Mouse (Mus musculus) intestine, postnatal 0 days (tissue): ENCODE measurements at regions not wholly inside any gene's neighbourhood (a gene's known extent, or its start where the extent isn't known, plus 50 kb on each side); places are given as distances from the start of the nearest gene placed in this dataset.
A peak's percentile ranks its signal among the peaks of the same experiment; 100 is the strongest.

Experiments
- ATAC-seq: fragments of 200-750 bp; cut with Nextera tagmentation; 2 replicates; pipeline ENCODE4 v1.8.0; 2017; ENCODE audit warnings: mild to moderate bottlenecking, moderate TSS enrichment, moderate library complexity
- H3K27ac ChIP-seq: fragments of 300-500 bp; sonication (generic); 2 replicates; pipeline ENCODE4 v1.5.1; 2014; ENCODE audit warnings: mild to moderate bottlenecking, low read depth, low read length, moderate library complexity
- H3K27me3 ChIP-seq: fragments of 300-500 bp; sonication (generic); replicated peaks from 2 replicates; pipeline ENCODE4 v1.6.1; 2014; ENCODE audit warnings: low read length, mixed read lengths; ENCODE audit not compliant: control insufficient read depth, insufficient read depth
- H3K36me3 ChIP-seq: fragments of 300-500 bp; sonication (generic); 2 replicates; pipeline ENCODE4 v1.6.1; 2014; ENCODE audit warnings: mild to moderate bottlenecking, moderate library complexity; ENCODE audit not compliant: control insufficient read depth, insufficient read depth
- H3K4me1 ChIP-seq: fragments of 300-500 bp; sonication (generic); replicated peaks from 2 replicates; pipeline ENCODE4 v1.6.1; 2014; ENCODE audit warnings: antibody characterized with exemption, low read length, mixed read lengths; ENCODE audit not compliant: control insufficient read depth, insufficient read depth
- H3K4me2 ChIP-seq: fragments of 300-500 bp; sonication (generic); replicated peaks from 2 replicates; pipeline ENCODE4 v1.6.1; 2014; ENCODE audit warnings: low read depth, mild to moderate bottlenecking, moderate library complexity
- H3K4me3 ChIP-seq: fragments of 300-500 bp; sonication (generic); 2 replicates; pipeline ENCODE4 v1.5.1; 2014; ENCODE audit warnings: low read depth, low read length
- H3K9ac ChIP-seq: fragments of 300-500 bp; sonication (generic); 2 replicates; pipeline ENCODE4 v1.6.1; 2014; ENCODE audit warnings: mild to moderate bottlenecking, low read depth, low read length
- H3K9me3 ChIP-seq: fragments of 300-500 bp; sonication (generic); 2 replicates; pipeline ENCODE4 v1.6.1; 2016; ENCODE audit warnings: mixed run types; ENCODE audit not compliant: control insufficient read depth
- CTCF ChIP-seq: sonication (generic); IDR thresholded peaks from 2 replicates; pipeline ENCODE4 v1.5.1; 2016; ENCODE audit warnings: low read depth, mild to moderate bottlenecking, control low read depth, antibody characterized with exemption, moderate library complexity
- whole genome bisulfite sequencing: fragments of 180-500 bp; shearing (Covaris S2); extraction: QIAGEN DNeasy Blood & Tissue Kit; methylation state at CpG from one replicate; pipeline ENCODE4 v1.1.7; 2014; 5-methylcytosine and 5-hydroxymethylcytosine counted together

DNA sequence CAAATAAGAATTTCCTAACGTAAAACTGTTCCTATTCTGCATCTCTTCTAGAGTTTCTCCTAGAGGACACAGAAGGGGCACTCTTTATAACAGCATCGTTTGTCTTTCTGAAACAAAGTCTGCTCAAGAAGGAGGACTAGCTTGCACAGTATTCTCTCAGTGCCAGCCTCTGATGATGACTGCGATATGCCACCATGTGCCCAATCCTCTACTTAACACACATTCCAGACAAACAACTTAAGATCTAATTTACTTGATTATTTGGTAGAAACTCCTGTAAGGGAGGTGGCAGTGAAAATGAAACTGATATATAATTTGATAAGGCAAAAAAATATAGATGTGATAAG, 139.9 kb downstream of the Klf6 start:
- Histone ChIP-seq H3K27ac (no peak overlapping the region), H3K4me2 (peak overlapping the region; percentile 27), H3K9ac (no peak overlapping the region), H3K9me3 (no peaks in the 10 kb centered on the region), H3K36me3 (no peaks in the 10 kb centered on the region), H3K4me3 (no peak overlapping the region), H3K4me1 (no peaks in the 10 kb centered on the region), H3K27me3 (no peaks in the 10 kb centered on the region)
- WGBS = 42% methylated on average over 3 of the region's 3 CpGs
- no peak for TF ChIP-seq CTCF
- no peak for ATAC-seq

GRCm38 (mm10) chr13:6005901-6006300, 144.6 kb downstream of the Klf6 start:
- Histone ChIP-seq H3K9me3 (no peaks in the 10 kb centered on the region), H3K36me3 (no peaks in the 10 kb centered on the region), H3K4me2 (no peak overlapping the region), H3K4me1 (no peaks in the 10 kb centered on the region), H3K27me3 (no peaks in the 10 kb centered on the region), H3K27ac (no peak overlapping the region), H3K9ac (no peak overlapping the region), H3K4me3 (no peak overlapping the region)
- 94% methylated on average over 6 of the region's 6 CpGs for WGBS
- ATAC-seq = no peak
- no peak for TF ChIP-seq CTCF

- Histone ChIP-seq H3K4me1 (no peaks in the 10 kb centered on the region), H3K4me3 (no peak overlapping the region), H3K36me3 (no peaks in the 10 kb centered on the region), H3K9ac (no peak overlapping the region), H3K4me2 (no peak overlapping the region), H3K9me3 (no peaks in the 10 kb centered on the region), H3K27me3 (no peaks in the 10 kb centered on the region), H3K27ac (no peak overlapping the region)
- 63% methylated on average over 1 of the region's 1 CpGs for WGBS
- no peak for TF ChIP-seq CTCF
- no peak for ATAC-seq
These were observed 148.4 kb downstream of the Klf6 start for GRCm38 (mm10) chr13:6009671-6010070.

DNA sequence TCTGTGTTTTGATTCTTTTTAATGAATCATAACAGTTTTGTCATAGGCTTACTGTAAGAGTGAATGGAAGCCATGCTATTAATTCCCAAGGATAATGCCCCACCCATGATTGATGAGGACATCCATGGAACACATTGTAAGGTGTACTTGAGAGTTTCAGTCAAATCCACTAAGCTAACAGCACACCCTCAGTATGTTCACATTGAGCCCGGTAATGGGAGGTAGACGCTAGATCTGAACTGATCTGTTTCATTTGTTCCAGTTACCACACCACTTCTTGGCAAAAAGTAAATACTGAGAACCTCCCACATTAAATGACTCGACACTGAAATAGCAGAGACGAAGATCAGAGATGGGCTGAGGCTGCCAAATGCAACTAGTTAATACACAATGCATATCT, 165.9 kb downstream of the Klf6 start:
- no peaks in the 10 kb centered on the region for H3K36me3 ChIP-seq
- H3K27me3 ChIP-seq = no peaks in the 10 kb centered on the region
- no peak overlapping the region for H3K4me3 ChIP-seq
- H3K4me1 ChIP-seq = peaks cover 2% of the 10 kb centered on the region; the same call in 1 of the 2 replicates
- no peak overlapping the region for H3K4me2 ChIP-seq
- no peak for TF ChIP-seq CTCF
- H3K9ac ChIP-seq = no peak overlapping the region
- WGBS = 78% methylated on average over 4 of the region's 4 CpGs
- no peak for ATAC-seq
- no peaks in the 10 kb centered on the region for H3K9me3 ChIP-seq
- no peak overlapping the region for H3K27ac ChIP-seq

DNA sequence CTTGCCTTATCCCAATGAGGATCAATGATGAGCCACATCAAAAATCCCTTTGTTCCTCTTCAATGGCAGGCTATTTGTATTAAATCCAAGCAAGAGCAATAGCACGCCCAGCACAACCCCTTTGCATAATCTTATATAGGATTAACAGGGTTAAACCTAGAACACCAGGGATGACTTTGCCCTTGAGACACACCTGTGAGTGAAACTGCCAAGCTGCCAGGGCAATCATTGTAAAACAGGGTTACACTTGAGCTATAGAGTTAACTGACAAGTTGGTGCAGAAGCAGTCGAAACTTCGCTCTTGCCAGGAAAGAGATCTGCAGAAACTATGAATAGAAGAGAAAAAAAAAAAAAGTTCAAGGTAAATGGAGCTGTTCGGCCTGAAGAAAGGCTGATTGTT, 167.6 kb downstream of the Klf6 start:
- Histone ChIP-seq H3K9me3 (no peaks in the 10 kb centered on the region), H3K36me3 (no peaks in the 10 kb centered on the region), H3K27ac (no peak overlapping the region), H3K27me3 (no peaks in the 10 kb centered on the region), H3K4me2 (no peak overlapping the region), H3K4me1 (peaks cover 2% of the 10 kb centered on the region; the same call in 1 of the 2 replicates), H3K4me3 (no peak overlapping the region), H3K9ac (no peak overlapping the region)
- 38% methylated on average over 4 of the region's 4 CpGs for WGBS
- peak; percentile 82 for ATAC-seq
- no peak for TF ChIP-seq CTCF

DNA sequence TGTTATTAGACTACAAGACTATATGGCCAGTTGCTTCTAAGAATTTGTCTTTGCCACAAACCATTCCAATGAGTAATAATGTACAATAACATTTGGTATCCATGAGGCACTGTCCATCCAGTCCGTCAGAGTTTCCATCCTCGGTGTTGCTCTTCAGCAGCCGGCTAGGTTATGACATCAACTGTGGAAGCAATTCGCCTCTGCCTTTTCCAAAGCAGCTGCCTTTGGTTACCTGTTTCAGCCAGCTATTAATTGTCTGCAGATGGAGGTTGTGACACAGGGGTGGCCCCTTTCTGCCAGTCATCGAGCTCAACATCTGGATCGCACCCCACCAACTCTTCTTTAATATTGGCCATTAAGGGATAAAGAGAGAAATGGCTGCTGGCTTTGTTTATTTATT, 168.2 kb downstream of the Klf6 start:
- H3K27me3 ChIP-seq = no peaks in the 10 kb centered on the region
- no peak overlapping the region for H3K4me2 ChIP-seq
- WGBS = 67% methylated on average over 6 of the region's 6 CpGs
- TF ChIP-seq CTCF = no peak
- peaks cover 2% of the 10 kb centered on the region; the same call in 1 of the 2 replicates for H3K4me1 ChIP-seq
- no peak overlapping the region for H3K4me3 ChIP-seq
- no peaks in the 10 kb centered on the region for H3K36me3 ChIP-seq
- ATAC-seq = no peak; the same call in 1 of the 2 replicates
- no peak overlapping the region for H3K27ac ChIP-seq
- H3K9me3 ChIP-seq = no peaks in the 10 kb centered on the region
- H3K9ac ChIP-seq = no peak overlapping the region

GRCm38 (mm10) chr13:6030128-6030527, 168.8 kb downstream of the Klf6 start:
- Histone ChIP-seq H3K4me3 (no peak overlapping the region), H3K36me3 (no peaks in the 10 kb centered on the region), H3K4me1 (peaks cover 2% of the 10 kb centered on the region; the same call in 1 of the 2 replicates), H3K27me3 (no peaks in the 10 kb centered on the region), H3K9ac (no peak overlapping the region), H3K4me2 (no peak overlapping the region), H3K9me3 (no peaks in the 10 kb centered on the region), H3K27ac (no peak overlapping the region)
- TF ChIP-seq CTCF = no peak
- WGBS = 78% methylated on average over 2 of the region's 2 CpGs
- ATAC-seq = no peak
